Mouse (Mus musculus) urinary bladder, postnatal 36 days (tissue): ENCODE data around the gene Pigr.
A peak's percentile ranks its signal among the peaks of the same experiment; 100 is the strongest.

Source experiments
- DNase-seq, 2 experiments: peaks; one replicate each; pipeline ENCODE4 v3.0.0; 2022; ENCODE audit warnings: low spot score in 2 of 2, mixed read lengths in 1 of 2

The Pigr gene

GRCm38 (mm10) chr1:130826448-130826847 is at the start of gene Pigr:
Gene Pigr (plus strand): TSS chr1:130826684.
- DNase-seq, result no peak

DNA sequence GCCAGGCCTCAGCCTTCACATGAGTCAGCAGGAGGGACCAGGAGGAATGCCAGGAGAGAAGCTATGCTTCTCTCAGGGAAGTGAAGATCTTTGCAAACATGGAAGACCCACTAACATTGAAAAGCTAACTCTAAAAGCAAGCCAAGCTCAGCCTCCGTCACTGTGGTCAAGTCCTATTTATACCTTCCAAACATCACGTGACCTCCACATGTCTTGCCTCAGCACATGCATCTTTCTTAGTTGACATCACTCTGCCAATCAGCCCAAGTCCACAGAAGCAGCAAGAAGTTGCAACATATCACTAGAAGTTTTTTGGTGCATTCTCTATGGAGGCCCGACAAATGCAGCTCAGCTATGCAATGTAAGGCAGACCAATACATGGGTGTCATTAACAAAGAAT is 46.6 kb upstream of the Pigr start:
- DNase-seq, result no peak

DNA sequence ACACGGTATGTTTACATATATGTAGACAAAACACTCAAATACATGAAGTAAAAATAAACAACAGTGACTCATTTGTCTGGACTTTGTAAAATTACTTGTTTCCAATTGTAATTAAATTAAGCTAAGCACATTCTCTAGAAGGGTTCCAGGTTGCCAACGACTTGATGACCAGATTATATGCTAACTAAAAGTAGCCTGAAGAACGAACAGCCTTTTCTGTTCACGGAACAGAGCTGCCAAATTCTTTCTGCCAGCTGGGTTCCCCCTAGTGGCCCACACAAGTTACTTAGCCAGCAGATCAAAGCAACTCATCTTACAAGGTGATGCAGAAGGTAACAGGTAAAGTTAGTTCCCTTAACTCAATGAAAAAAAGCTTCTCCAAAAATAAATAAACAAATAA is 42.4 kb upstream of the Pigr start:
- DNase-seq, result no peak

DNA sequence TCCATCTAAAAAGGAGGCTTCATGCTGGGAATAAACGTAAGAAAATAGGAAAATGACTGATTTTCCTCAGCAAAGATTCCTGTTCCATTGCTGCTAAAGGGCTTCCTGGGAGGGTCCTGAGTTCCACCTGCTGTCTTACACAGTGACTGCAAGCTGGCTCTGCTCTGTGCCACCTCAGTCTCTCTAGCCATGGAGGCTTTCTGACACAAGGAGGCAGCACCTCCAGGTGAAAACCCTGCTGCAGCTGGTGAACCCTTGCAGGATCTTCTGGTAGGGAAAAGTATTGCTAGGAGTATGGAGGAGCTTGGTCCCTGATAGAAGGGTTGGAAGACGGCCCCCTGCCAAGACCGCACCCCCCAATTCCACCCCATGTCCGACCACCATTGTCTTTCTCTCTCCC is 39.5 kb upstream of the Pigr start:
- DNase-seq, result no peak

DNA sequence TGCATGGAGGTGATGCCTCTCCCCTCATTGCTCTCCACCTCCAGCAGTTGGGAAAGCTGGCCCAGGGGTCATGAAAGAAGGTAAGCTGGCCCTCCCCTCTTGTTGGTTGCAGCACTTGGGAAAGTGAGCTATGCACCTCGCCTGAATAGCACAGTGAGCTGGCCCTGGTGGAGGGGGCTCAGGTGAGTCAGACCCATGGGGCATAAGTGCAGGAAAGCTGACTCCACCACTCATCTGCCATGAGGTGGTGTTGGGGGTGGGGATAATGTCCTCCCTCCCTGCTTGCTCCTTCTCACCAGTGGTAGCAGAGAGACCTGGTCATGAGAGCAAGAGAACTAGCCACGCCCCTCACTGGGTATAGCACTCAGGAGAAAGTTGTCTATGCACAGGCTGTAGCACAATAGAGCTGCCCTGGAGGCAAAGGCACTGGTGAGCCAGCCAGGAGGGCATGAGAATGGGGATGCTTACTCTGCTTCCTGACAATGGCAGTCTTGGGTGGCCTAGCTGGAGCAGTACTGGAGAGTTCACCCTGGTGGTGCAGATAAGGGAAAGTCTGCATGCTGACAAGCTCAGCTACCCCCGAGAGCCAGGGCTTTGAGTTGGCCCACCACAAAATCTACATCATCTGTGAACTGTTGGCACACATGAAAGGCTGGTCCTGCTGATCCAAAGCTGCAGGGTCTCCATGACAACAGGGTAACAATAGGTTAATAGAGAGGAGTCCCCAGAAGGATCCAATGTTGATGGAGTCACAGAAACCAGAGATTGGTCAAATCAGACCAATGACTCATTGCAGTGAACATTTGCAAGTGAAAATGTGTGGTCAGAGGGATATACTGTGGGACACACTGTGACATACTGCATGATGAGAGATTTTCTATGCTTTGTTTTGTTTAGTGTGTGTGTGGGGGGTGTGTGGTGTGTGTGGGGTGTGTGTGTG is 36.7 kb upstream of the Pigr start:
- DNase-seq, result no peak

- DNase-seq, result no peak
These were observed 31.2 kb upstream of the Pigr start for GRCm38 (mm10) chr1:130795331-130795730.

GRCm38 (mm10) chr1:130796967-130797684 is 29.4 kb upstream of the Pigr start:
- DNase-seq, result peak; percentile 47 to 48

- no peak for DNase-seq
These were observed 28.4 kb upstream of the Pigr start for GRCm38 (mm10) chr1:130798037-130798436.

GRCm38 (mm10) chr1:130798551-130798950 is 27.9 kb upstream of the Pigr start:
- no peak for DNase-seq

GRCm38 (mm10) chr1:130799399-130799798 is 27.1 kb upstream of the Pigr start:
- DNase-seq, result no peak

- DNase-seq, result no peak
These were observed 25.9 kb upstream of the Pigr start, which contains the start of gene Fcamr for GRCm38 (mm10) chr1:130800602-130801001. Gene Fcamr (plus strand): TSS chr1:130800902.

GRCm38 (mm10) chr1:130801511-130801910 is 25.0 kb upstream of the Pigr start:
- no peak for DNase-seq

GRCm38 (mm10) chr1:130802976-130803375 is 23.5 kb upstream of the Pigr start:
- DNase-seq, result peak; percentile 42 to 63

GRCm38 (mm10) chr1:130804279-130804678 is 22.2 kb upstream of the Pigr start:
- DNase-seq, result no peak

DNA sequence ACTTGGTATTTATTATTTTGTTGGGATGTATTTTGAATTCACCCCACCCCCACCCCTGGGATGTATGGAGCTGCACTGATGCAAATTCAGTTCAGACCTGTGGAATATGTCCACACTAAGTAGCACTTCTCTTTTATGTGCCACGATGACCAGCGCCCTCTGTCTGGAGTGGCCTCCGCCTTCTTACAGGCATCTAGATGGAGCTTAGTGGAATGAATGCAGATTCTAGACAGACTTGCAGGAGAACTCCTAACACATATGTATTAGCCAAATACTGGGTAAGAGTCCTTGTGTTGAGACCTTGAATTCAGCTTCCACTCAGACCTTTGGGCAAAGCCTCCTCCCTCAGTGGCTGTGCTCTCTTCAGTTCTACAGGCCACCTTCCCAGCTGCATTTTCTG is 15.6 kb upstream of the Pigr start:
- DNase-seq, result no peak

DNA sequence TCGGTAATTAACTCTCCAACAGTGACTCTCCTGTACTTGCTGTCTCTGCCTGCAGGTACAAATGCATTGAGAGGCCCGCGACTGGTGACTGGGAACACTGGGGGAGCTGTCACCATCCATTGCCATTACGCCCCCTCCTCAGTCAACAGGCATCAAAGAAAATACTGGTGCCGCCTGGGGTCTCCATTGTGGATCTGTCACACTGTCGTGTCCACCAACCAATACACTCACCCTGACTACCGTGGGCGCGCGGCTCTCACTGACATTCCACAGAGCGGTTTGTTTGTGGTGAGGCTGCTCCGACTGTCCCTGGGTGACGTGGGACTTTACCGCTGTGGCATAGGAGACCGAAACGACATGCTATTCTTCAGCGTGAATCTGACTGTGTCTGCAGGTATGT is 15.2 kb upstream of the Pigr start:
- DNase-seq, result no peak

DNA sequence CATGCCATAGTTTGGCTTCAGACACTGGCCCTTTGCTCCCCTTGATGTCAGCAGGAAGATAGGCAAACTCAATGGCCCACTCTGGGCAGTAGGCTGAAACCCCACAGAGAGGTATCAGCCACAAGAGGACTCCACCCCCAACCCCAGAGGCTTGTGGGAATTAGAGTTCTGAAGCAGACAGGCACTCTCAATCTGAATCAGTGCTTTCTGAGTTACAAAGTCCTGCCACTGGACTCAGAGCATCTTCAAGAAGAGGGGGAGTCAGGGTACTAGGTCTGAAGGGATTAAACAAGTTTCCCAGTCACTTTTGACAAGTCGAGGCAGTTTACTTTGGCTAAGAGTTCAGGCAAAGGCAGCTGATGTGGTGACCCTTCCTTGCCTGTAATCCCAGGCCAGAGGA is 6.7 kb upstream of the Pigr start:
- no peak for DNase-seq

DNA sequence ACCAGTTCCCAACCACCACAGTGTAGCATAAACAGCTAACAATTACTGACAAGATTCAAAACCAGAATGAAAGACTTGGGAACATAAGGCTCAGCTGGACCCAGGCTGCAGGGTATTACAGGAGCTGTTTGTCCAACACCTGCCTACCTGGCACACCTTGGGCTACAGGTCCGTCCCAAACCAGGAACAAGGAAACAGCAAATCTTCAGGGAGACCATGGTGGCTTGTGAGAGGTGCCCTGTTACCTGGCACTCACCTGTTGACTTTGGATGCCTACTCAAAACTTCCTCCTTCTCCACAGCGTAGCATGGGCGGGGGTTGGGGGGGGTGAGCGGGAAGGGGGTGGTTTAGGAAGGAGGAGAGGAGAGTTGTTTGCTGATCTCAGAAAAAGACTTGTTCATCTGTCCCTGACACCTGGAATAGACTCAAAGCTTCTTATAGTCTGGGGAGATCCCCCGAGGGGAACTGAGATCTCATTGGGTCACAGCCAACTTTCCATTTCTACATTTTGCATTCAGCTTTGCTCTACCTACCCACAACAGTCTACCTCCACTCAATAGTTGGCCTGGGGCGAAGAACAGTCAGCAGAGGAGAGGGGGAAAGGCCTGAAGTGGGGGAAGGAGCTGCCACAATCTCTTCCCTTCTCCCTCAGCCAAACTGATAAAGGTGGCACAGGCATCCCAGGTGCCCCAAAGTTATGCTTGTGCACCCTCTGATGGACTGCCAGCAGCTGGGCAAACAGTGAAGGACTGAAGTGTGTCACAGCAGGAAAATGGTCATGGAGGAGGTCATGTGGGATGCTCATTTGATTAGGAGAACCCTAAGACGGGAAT is 6.0 kb upstream of the Pigr start:
- DNase-seq, result no peak

DNA sequence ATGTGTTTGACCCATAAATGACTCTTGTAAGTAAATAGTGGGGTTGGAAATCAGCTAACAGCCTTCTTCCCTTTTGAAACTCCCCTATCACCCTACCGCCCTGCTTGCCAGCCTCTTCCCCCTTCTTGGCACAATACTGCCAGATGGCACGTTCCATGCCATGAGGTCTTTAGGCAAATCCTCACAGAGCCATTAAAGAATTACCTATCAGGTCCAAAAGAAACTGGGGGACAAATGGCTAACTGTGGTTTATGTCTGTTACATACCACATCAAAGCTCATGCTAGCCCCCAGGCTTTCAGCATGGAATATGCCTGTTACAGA is 5.4 kb upstream of the Pigr start:
- DNase-seq, result no peak

- DNase-seq, result no peak
These were observed 4.4 kb upstream of the Pigr start for GRCm38 (mm10) chr1:130821911-130822625.

DNA sequence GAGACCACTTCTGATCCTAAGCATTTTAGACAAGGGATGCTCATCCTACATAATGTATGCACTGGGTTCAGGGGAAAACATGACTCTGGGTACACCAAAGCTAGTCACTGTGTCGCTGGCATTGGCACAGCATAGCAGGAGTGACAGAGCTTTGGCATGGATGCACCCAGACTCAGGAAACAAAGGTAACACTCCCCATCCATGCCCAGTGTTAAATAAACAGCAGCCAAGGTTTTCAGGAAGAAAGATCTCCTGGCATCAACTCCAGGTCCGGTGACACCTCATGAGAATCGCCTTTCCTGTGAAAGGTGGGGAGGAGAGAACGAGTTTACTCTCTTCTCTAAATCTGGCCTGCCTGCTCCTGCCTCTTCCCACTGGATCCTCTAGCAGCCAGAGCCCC is 2.2 kb downstream of the Pigr start:
- DNase-seq, result no peak
